Mouse (Mus musculus) stomach, embryonic 16.5 days (tissue): Measurements from ENCODE around the gene Myo1d. TPM values are rescaled to one million over a fixed set of nuclear protein-coding genes. Genes with fewer than 3 reads are reported as not detected.

Experiments used
- ATAC-seq: fragments of 200-750 bp; cut with Nextera tagmentation; 2 replicates; pipeline ENCODE4 v1.8.0; 2017; ENCODE audit warnings: moderate number of reproducible peaks, moderate TSS enrichment; ENCODE audit not compliant: insufficient read depth, low FRiP score
- H3K27ac ChIP-seq: fragments of 300-500 bp; sonication (generic); 2 replicates; pipeline ENCODE4 v1.5.1; 2014; ENCODE audit warnings: low read length
- H3K27me3 ChIP-seq: fragments of 300-500 bp; sonication (generic); 2 replicates; pipeline ENCODE4 v1.6.1; 2014; ENCODE audit warnings: low read length, control low read depth, mixed read lengths; ENCODE audit not compliant: control insufficient read depth, insufficient read depth
- H3K36me3 ChIP-seq: fragments of 300-500 bp; sonication (generic); 2 replicates; pipeline ENCODE4 v1.6.1; 2014; ENCODE audit warnings: low read length; ENCODE audit not compliant: control insufficient read depth, insufficient read depth
- H3K4me1 ChIP-seq: fragments of 300-500 bp; sonication (generic); 2 replicates; pipeline ENCODE4 v1.6.1; 2014; ENCODE audit warnings: low read length, control low read depth, mixed read lengths; ENCODE audit not compliant: control insufficient read depth, insufficient read depth
- H3K4me2 ChIP-seq: fragments of 300-500 bp; sonication (generic); 2 replicates; pipeline ENCODE4 v1.6.1; 2014; ENCODE audit warnings: low read depth, low read length, mixed read lengths
- H3K4me3 ChIP-seq: fragments of 300-500 bp; sonication (generic); replicated peaks from 2 replicates; pipeline ENCODE4 v1.5.1; 2014; ENCODE audit warnings: mild to moderate bottlenecking, low read length
- H3K9ac ChIP-seq: fragments of 300-500 bp; sonication (generic); 2 replicates; pipeline ENCODE4 v1.6.1; 2014; ENCODE audit warnings: low read length
- H3K9me3 ChIP-seq: fragments of 300-500 bp; sonication (generic); replicated peaks from 2 replicates; pipeline ENCODE4 v1.6.1; 2016; ENCODE audit warnings: low read length, control low read depth; ENCODE audit not compliant: control insufficient read depth
- WGBS: fragments of 180-500 bp; shearing (Covaris S2); extraction: QIAGEN DNeasy Blood & Tissue Kit; methylation state at CpG from one replicate; pipeline ENCODE4 v1.1.7; 2014; 5-methylcytosine and 5-hydroxymethylcytosine counted together
- polyA plus RNA-seq: library from polyadenylated mRNA; unstranded; fragments of >200 nt; fragmentation: Nextera tagmentation; extraction: Ambion mirVana; gene quantifications from 2 replicates; pipeline ENCODE4 v1.2.1, GENCODE M21; 2015

The Myo1d gene
- polyA plus RNA-seq, 1 experiment from 2014 or later: 33.8 TPM

- Histone ChIP-seq H3K27me3 (no peaks in the 10 kb centered on the region), H3K4me3 (no peak overlapping the region), H3K36me3 (no peaks in the 10 kb centered on the region), H3K4me2 (no peak overlapping the region), H3K4me1 (peaks cover 8% of the 10 kb centered on the region; the same call in 1 of the 2 replicates), H3K27ac (no peak overlapping the region), H3K9ac (no peak overlapping the region), H3K9me3 (no peaks in the 10 kb centered on the region)
- 80% methylated on average over 6 of the region's 6 CpGs for WGBS
- no peak for ATAC-seq
Observed at GRCm38 (mm10) chr11:80772595-80773210, 7.1 kb downstream of the Myo1d start.

- Histone ChIP-seq H3K27ac (no peak overlapping the region), H3K4me2 (no peak overlapping the region), H3K36me3 (no peaks in the 10 kb centered on the region), H3K4me1 (peaks cover 8% of the 10 kb centered on the region; the same call in 1 of the 2 replicates), H3K27me3 (no peaks in the 10 kb centered on the region), H3K9ac (no peak overlapping the region), H3K9me3 (no peaks in the 10 kb centered on the region), H3K4me3 (no peak overlapping the region)
- ATAC-seq: no peak
- WGBS: 80% methylated on average over 5 of the region's 5 CpGs
Observed at GRCm38 (mm10) chr11:80771596-80772250, 8.1 kb downstream of the Myo1d start.

- no peaks in the 10 kb centered on the region for H3K27me3 ChIP-seq
- WGBS: 80% methylated on average over 3 of the region's 3 CpGs
- H3K36me3 ChIP-seq: no peaks in the 10 kb centered on the region
- no peak for ATAC-seq
- H3K4me2 ChIP-seq: no peak overlapping the region
- H3K27ac ChIP-seq: no peak overlapping the region
- H3K4me1 ChIP-seq: peaks cover 8% of the 10 kb centered on the region; the same call in 1 of the 2 replicates
- no peak overlapping the region for H3K9ac ChIP-seq
- H3K9me3 ChIP-seq: no peaks in the 10 kb centered on the region
- no peak overlapping the region for H3K4me3 ChIP-seq
Observed at GRCm38 (mm10) chr11:80771186-80771585, 8.6 kb downstream of the Myo1d start.

- no peaks in the 10 kb centered on the region for H3K4me1 ChIP-seq
- H3K9me3 ChIP-seq: no peaks in the 10 kb centered on the region
- WGBS: 62% methylated on average over 3 of the region's 3 CpGs
- H3K36me3 ChIP-seq: no peaks in the 10 kb centered on the region
- ATAC-seq: no peak
- no peak overlapping the region for H3K4me3 ChIP-seq
- no peak overlapping the region for H3K4me2 ChIP-seq
- H3K27ac ChIP-seq: no peak overlapping the region
- H3K9ac ChIP-seq: no peak overlapping the region
- no peaks in the 10 kb centered on the region for H3K27me3 ChIP-seq
Observed at GRCm38 (mm10) chr11:80767320-80767617, 12.6 kb downstream of the Myo1d start.

GRCm38 (mm10) chr11:80766472-80767319 lies 13.1 kb downstream of the Myo1d start:
- Histone ChIP-seq H3K27me3 (no peaks in the 10 kb centered on the region), H3K36me3 (no peaks in the 10 kb centered on the region), H3K9ac (no peak overlapping the region), H3K4me3 (no peak overlapping the region), H3K4me2 (no peak overlapping the region), H3K4me1 (no peaks in the 10 kb centered on the region), H3K27ac (no peak overlapping the region), H3K9me3 (no peaks in the 10 kb centered on the region)
- WGBS: 64% methylated on average over 6 of the region's 6 CpGs
- no peak for ATAC-seq

GRCm38 (mm10) chr11:80766068-80766467 lies 13.8 kb downstream of the Myo1d start:
- ATAC-seq: no peak
- WGBS: 92% methylated on average over 4 of the region's 4 CpGs
- no peak overlapping the region for H3K27ac ChIP-seq

GRCm38 (mm10) chr11:80762066-80762465 lies 17.8 kb downstream of the Myo1d start:
- Histone ChIP-seq H3K27ac (no peak overlapping the region), H3K27me3 (no peaks in the 10 kb centered on the region), H3K4me3 (no peak overlapping the region), H3K9me3 (no peaks in the 10 kb centered on the region), H3K9ac (no peak overlapping the region), H3K4me2 (no peak overlapping the region), H3K4me1 (no peaks in the 10 kb centered on the region), H3K36me3 (no peaks in the 10 kb centered on the region)
- WGBS: 66% methylated on average over 4 of the region's 4 CpGs
- no peak for ATAC-seq

More at GRCm38 (mm10) chr11:80766068-80766467, 13.8 kb downstream of the Myo1d start:
- H3K36me3 ChIP-seq: no peaks in the 10 kb centered on the region
- H3K9me3 ChIP-seq: no peaks in the 10 kb centered on the region
- no peak overlapping the region for H3K4me3 ChIP-seq
- no peaks in the 10 kb centered on the region for H3K4me1 ChIP-seq
- H3K27me3 ChIP-seq: no peaks in the 10 kb centered on the region
- H3K4me2 ChIP-seq: no peak overlapping the region
- no peak overlapping the region for H3K9ac ChIP-seq

- Histone ChIP-seq H3K4me1 (no peaks in the 10 kb centered on the region), H3K27me3 (no peaks in the 10 kb centered on the region), H3K9ac (no peak overlapping the region), H3K4me3 (no peak overlapping the region), H3K36me3 (no peaks in the 10 kb centered on the region), H3K27ac (no peak overlapping the region), H3K4me2 (no peak overlapping the region), H3K9me3 (no peaks in the 10 kb centered on the region)
- WGBS: 72% methylated on average over 3 of the region's 3 CpGs
- no peak for ATAC-seq
Observed at GRCm38 (mm10) chr11:80761285-80761974, 18.4 kb downstream of the Myo1d start.

- no peak for ATAC-seq
- WGBS: 70% methylated on average over 3 of the region's 3 CpGs
- no peak overlapping the region for H3K27ac ChIP-seq
- no peaks in the 10 kb centered on the region for H3K9me3 ChIP-seq
- H3K9ac ChIP-seq: no peak overlapping the region
- H3K27me3 ChIP-seq: no peaks in the 10 kb centered on the region
- no peaks in the 10 kb centered on the region for H3K36me3 ChIP-seq
- no peak overlapping the region for H3K4me2 ChIP-seq
- H3K4me1 ChIP-seq: no peaks in the 10 kb centered on the region
- H3K4me3 ChIP-seq: no peak overlapping the region
Observed at GRCm38 (mm10) chr11:80759023-80759422, 20.8 kb downstream of the Myo1d start.
